Mouse (Mus musculus) right cerebral cortex, postnatal 14 days (tissue): ENCODE results near the gene Lpp.

ENCODE experiments used
- DNase-seq: peaks from one replicate; pipeline ENCODE4 v3.0.0; 2022

The Lpp gene

GRCm38 (mm10) chr16:24822182-24822875 is 429.0 kb downstream of the Lpp start:
- DNase-seq = no peak

GRCm38 (mm10) chr16:24822918-24823317 is 429.6 kb downstream of the Lpp start:
- no peak for DNase-seq

GRCm38 (mm10) chr16:24826390-24826789 is 433.1 kb downstream of the Lpp start:
- DNase-seq = no peak

- DNase-seq = no peak
Observed at GRCm38 (mm10) chr16:24828207-24828803, 435.0 kb downstream of the Lpp start.

GRCm38 (mm10) chr16:24829860-24830259 is 436.6 kb downstream of the Lpp start:
- no peak for DNase-seq

- DNase-seq = no peak
Observed at GRCm38 (mm10) chr16:24830939-24831338, 437.6 kb downstream of the Lpp start.

- DNase-seq = no peak
Observed at GRCm38 (mm10) chr16:24833221-24833620, 439.9 kb downstream of the Lpp start.

GRCm38 (mm10) chr16:24834536-24834935 is 441.2 kb downstream of the Lpp start:
- no peak for DNase-seq

GRCm38 (mm10) chr16:24836550-24836949 is 443.2 kb downstream of the Lpp start:
- DNase-seq = no peak

GRCm38 (mm10) chr16:24839018-24839417 is 445.7 kb downstream of the Lpp start:
- DNase-seq = no peak

- no peak for DNase-seq
Observed at GRCm38 (mm10) chr16:24840073-24840472, 446.8 kb downstream of the Lpp start.

- DNase-seq = no peak
Observed at GRCm38 (mm10) chr16:24846141-24846540, 452.8 kb downstream of the Lpp start.

GRCm38 (mm10) chr16:24859509-24860140 is 466.3 kb downstream of the Lpp start:
- DNase-seq = no peak

- DNase-seq = no peak
Observed at GRCm38 (mm10) chr16:24860445-24860844, 467.1 kb downstream of the Lpp start.

- DNase-seq = no peak
Observed at GRCm38 (mm10) chr16:24861374-24861773, 468.1 kb downstream of the Lpp start.

- no peak for DNase-seq
Observed at GRCm38 (mm10) chr16:24874235-24874634, 480.9 kb downstream of the Lpp start.

GRCm38 (mm10) chr16:24875661-24876060 is 482.4 kb downstream of the Lpp start:
- DNase-seq = no peak

GRCm38 (mm10) chr16:24878977-24879376 is 485.7 kb downstream of the Lpp start:
- no peak for DNase-seq

- DNase-seq = no peak
Observed at GRCm38 (mm10) chr16:24880698-24881097, 487.4 kb downstream of the Lpp start.

- DNase-seq = no peak
Observed at GRCm38 (mm10) chr16:24881981-24882775, 488.9 kb downstream of the Lpp start.

- no peak for DNase-seq
Observed at GRCm38 (mm10) chr16:24884017-24884416, 490.7 kb downstream of the Lpp start.

GRCm38 (mm10) chr16:24886346-24886745 is 493.0 kb downstream of the Lpp start:
- DNase-seq = no peak

- no peak for DNase-seq
Observed at GRCm38 (mm10) chr16:24886943-24887342, 493.6 kb downstream of the Lpp start.
